Mouse (Mus musculus): Measurements from ENCODE around the gene Fbrs. TPM values are rescaled to one million over a fixed set of nuclear protein-coding genes. Genes with fewer than 3 reads are reported as not detected.
"Not testable (repeated sequence)": the region's sequence is repeated elsewhere in the genome, so short reads cannot be mapped to it uniquely, and the experiment has no call there.

The Fbrs gene
- total RNA-seq, 2 experiments from 2014 or later: 61.5 to 65.4 TPM

DNA sequence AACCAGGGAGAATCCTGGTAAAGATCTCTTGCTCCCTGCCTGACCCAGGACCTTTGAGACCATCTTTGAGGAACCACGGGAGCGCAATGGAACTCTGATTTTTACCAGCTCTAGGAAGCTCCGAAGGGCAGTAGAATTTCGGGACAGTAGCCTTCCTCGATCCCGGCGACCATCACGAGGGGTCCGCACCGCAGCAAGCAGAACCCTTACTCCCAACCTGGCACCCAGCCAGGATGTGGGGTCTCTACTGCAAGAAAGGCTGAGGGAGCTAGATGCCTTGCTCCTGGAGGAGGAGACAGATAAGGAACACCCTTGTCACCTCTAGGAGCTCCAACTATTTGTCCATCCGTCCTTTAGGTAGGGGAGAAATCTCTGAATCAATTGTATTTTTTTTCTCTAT lies 2.7 kb upstream of the Fbrs start:
- DNase-seq: no peak

DNA sequence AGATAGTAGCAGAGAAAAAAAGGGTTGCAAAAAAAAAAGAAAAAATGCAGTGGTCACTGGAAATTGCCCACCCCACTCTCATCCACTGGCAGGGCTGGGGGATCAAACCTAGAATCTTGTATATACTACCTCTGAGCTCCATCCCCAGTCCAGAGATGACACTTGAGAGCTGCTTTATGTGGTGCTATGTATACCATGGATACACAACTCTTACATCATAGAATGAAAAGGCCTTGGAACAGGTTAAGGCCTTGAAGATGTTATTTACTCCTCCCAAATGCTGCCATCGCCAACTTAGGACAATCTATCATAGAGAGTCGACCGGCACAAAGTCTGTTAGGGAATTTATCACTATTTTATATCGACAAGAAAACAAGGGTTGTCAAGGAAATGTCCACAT lies 2.1 kb upstream of the Fbrs start:
- no peak for DNase-seq

DNA sequence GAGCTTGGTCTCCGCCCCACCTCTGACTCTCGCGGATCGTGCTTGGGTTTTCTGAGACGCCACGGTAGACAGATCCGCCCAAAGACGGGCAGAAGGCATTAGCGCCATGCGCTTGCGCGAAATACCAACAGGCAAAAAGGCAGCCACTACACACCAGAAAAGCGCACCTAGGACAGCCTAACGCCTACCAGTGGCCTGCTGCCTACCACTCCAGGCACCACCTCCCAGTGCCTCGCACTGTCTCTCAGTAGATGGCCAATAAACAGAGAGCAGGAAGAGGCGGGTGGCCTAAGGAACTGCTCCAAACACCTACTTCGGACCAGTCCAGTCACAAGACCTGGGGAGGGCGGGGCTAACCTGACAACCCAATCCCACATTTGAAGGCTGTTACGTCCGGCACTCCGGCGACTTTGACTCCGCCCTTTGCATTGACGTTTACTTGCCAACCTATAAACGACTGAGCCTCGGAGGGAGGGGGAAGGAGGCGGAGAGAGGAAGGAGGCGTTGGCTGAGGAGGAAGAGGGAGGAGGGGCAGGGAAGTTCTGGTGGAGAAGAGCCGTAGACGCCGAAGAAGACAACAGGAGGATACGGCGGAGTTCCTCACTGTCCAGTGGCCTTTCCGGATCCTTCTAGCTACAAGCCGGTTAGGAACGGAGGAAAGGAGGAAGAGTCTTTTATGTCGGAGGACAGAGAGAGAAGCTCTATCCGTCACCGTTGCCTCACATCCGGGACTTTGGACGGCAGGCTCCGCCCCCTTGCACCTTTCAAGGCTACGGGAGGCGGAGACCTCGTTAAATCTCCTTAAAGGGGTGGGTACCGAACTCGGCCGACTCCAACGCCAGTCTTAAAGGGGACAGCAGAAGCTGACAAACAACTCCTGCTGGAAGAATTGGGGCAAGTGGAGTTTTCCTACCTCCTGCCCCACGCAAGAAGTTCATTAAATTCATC lies 1.0 kb upstream of the Fbrs start:
- DNase-seq: peak; percentile 98

DNA sequence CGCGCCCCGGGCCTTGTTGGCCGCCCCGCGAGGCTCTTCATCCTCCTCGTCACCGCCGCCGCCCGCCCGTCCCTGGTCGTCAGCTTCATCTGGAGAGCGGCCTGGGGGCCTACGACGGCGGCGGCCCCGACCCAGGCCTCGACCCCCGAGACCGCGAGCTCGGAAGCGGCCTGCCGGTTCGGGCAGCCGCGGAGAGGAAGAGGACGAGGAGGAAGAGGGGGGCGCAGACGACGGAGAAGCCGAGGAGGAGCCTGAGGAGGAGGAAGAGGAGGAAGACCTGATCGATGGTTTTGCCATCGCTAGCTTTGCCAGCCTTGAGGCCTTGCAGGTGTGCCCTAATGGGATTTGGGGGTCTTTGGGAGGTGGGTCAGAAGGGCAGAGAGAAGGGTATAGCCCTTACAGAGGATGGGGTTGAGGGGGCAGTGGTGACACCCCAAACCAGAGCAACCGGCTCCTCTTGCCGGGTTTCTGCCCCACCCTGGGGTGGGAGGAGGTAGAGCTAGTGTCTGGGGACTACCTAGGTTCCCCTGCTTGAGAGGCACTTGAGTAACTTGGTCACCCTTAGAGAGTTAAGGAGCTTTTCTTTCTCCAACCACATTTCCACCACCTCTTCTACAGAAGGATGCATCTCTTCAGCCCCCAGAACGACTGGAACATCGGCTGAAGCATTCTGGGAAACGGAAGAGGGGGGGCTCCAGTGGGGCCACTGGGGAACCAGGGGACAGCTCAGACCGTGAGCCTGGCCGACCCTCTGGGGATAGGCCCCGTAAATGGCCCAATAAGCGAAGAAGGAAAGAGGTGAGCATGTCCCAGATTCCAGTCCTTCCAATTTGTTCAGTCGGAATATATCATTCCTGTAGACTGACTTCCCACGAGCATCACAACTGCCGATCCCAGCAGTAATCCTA lies 573 bp downstream of the Fbrs start:
- DNase-seq: peak in 1 of 2 experiments; percentile 33

DNA sequence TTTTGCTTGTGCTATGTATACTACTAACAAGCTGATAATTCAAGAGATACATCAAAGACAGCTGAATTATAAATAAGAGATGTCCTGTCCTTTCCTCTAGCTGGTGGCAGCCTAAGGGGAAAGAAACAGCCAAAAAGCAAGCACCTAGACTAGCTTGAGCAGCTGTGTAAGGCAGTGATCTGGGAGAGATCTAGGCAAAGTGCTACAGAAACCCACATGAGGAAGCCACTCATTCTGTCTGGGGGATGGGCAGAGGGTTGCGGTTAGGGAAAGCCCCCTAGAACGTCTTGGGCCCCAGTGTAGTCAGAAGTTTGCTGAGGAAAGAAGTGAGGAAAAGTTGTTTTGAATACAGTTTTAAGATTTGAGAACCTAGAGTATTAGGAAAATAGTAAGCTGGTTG lies 1.3 kb downstream of the Fbrs start:
- no peak for DNase-seq

DNA sequence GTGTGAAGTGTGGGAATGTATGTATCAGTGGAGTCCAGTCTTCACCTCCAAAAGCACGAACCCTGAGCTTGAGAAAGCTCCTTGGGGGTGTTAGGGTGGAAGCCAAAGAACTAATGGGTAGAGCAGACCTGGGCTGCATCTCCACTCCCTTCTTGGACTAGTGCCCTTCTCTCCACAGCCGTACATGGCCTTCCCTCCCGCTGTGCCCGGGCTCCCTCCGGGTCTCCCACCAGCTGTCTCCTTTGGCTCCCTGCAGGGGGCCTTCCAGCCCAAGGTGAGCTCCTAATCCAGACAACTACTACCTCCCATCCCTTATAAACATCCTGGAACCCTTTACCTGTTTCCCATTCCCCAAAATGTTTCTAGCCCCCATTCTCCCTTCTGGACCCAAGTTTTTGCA lies 6.4 kb downstream of the Fbrs start:
- no peak for DNase-seq

DNA sequence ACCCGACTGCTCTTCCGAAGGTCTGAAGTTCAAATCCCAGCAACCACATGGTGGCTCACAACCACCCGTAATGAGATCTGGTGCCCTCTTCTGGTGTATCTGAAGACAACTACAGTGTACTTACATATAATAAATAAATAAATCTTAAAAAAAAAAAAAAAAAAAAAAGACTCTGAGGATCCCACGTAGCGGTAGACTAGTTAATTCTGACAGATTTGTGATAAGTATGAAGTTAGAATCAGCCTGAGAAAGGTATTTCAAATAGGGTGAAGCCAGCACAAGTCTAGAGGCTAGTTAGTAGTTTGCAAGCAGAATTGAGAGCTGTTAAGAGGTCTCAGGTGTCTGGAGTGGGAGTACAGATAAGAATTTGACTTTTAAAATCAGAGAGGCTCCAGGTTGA lies 9.4 kb downstream of the Fbrs start:
- DNase-seq: not testable (repeated sequence)

DNA sequence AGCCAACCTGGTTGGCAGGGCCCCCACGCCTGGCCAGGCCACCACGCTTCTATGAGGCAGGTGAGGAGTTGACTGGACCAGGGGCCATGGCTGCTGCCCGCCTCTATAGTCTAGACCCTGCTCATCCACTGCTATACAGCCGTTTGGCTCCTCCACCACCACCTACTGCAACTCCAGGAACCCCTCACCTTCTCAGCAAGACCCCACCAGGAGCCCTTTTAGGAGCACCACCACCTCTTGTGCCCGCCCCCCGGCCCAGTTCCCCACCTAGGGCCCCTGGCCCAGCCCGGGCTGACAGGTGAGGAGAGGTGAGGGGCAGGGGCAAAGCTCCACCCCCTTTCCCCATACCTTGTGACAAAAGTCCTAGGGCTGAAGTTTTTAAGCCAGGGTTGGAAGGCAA lies 11.0 kb downstream of the Fbrs start:
- DNase-seq: no peak

DNA sequence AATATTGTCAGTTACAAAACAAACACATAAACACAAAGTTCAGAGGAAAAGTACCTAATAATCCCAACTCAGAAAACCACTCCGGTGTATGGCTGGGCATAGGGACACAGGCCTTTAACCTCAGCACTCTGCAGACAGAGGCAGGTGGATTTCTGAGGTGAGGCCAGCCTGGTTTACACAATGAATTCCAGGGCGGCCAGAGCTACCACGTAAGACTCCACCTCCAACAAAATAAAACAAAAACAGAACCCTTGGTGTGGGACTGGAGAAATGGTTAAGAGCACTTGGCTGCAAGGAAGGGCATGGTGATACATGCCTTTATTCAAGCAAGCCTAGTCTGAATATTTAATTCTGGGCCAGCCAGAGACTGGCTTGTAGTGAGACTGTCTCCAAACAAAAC lies 12.8 kb downstream of the Fbrs start:
- DNase-seq: no peak

DNA sequence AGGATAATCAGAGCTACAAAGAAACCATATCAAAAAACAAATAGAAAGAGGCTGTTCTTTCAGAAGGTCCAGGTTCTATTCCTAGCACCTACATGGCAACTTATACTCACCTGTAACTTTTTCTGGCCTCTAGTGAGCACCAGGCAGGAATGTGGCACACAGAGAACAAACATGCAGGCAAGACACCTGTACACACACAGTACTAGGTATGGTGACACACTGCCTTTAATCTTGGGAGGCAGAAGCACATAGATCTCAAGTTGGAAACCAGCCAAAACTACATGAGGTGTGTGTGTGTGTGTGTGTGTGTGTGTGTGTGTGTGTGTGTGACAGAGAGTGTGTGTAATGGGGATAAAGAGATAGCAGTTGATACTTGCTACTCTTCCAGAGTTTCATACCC lies 15.6 kb downstream of the Fbrs start:
- DNase-seq: no peak

DNA sequence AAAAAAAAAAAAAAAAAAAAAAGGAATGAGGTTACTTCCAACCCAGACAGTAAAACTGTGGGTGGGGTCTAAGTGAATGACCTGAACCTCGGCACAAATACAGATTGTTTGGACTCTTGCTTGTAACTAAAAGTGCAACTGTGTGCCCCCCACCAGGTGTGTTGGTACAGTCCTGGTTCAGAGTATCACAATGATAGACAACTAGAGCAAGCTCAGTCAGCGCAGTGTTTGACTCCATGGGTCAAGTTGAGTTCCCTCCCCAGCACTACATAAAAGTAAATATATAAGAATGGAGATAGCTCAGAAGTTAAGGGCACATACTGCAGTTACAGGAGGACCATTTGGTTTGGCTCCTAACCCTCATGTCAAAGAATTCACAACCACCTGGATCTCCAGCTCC lies 18.4 kb downstream of the Fbrs start:
- DNase-seq: no peak

DNA sequence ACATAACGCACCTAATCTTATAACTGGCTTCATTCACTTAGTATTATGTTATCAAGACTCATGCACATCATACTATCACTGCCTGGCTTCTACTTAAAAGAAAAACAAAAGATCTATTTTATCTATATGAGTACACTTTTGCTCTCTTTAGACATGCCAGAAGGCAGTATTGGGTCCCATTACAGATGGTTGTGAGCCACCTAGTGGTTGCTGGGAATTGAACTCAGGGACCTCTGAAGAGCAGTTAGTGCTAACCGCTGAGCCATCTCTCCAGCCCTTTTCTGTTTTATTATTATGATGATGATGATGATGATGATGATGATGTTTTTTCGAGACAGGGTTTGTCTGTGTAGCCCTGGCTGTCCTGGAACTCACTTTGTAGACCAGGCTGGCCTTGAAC lies 19.4 kb downstream of the Fbrs start:
- DNase-seq: peak in 1 of 2 experiments; percentile 25

DNA sequence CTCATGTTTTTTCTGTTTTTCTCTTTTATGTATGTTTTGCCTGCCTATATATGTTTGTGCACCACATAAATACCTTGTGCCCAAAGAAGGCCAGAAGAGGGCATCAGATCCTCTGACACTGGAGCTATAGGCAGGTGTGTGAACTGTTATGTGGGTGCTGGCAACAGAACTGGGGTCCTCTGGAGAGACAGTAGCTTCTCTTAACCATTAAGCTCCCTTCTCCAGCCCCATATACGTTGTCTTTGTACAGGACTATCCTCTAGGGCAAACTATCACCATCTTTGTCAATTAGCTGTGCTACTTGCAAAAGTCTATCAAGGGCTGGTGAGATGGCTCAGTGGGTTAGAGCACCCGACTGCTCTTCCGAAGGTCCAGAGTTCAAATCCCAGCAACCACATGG lies 29.3 kb downstream of the Fbrs start:
- no peak for DNase-seq

DNA sequence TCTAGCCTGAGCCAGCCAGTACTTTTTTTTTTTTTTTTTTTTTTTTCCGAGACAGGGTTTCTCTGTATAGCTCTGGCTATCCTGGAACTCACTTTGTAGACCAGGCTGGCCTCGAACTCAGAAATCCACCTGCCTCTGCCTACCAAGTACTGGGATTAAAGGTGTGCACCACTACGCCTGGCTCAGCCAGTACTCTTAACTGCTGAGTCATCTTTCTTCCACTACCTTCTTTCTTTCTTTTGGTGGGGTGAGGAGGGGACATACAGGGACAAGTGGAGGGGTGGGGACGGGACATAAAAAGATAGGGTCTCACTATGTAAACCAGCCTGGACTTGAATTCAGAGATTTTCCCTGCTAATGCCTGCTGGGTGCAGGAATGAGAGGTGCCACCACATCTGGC lies 30.8 kb downstream of the Fbrs start:
- not testable (repeated sequence) for DNase-seq

DNA sequence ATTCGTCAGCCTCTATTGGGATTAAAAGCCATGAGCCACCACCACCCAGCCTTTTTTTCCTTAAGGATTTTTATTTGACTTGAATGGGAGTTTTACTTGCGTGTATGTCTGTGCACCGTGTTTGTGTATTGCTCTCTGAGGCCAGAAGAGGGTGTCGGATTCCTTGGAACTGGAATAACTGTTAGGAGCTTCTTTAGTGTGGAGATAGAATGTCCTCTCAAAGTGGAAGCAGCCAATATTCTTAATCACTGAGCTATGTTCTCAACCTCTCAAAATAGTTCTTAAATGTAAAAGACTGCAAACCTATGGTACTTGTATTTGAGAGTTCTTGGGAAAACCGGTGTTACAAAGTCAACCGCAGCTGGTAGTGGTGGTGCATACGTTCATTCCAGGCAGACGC lies 32.2 kb downstream of the Fbrs start:
- DNase-seq: no peak

DNA sequence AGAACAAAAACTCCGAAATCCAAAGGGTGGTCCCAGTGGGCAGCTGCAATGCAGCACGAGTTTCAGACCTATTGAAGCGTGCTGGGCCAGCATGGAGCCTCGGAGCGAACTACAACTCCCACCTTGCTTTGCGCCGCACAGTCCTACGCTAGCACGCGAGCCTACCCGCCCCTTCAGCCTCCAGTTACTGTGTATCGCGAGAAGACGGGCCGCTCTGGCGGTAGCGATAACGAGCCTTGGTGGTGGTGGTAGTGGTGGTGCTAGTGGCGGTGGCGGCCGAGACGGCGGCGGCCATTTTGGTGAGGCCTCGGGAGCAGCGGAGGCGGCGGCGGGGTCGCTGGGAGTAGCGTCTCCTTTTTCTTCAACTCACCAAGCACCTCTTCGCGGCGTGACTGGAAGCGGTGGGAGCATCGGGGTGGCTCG lies 32.8 kb downstream of the Fbrs start, which contains the start of gene Srcap:
Gene Srcap (plus strand): TSS at position 176 of the 423 bp plus-strand sequence.
- peak; percentile 93 to 94 for DNase-seq

DNA sequence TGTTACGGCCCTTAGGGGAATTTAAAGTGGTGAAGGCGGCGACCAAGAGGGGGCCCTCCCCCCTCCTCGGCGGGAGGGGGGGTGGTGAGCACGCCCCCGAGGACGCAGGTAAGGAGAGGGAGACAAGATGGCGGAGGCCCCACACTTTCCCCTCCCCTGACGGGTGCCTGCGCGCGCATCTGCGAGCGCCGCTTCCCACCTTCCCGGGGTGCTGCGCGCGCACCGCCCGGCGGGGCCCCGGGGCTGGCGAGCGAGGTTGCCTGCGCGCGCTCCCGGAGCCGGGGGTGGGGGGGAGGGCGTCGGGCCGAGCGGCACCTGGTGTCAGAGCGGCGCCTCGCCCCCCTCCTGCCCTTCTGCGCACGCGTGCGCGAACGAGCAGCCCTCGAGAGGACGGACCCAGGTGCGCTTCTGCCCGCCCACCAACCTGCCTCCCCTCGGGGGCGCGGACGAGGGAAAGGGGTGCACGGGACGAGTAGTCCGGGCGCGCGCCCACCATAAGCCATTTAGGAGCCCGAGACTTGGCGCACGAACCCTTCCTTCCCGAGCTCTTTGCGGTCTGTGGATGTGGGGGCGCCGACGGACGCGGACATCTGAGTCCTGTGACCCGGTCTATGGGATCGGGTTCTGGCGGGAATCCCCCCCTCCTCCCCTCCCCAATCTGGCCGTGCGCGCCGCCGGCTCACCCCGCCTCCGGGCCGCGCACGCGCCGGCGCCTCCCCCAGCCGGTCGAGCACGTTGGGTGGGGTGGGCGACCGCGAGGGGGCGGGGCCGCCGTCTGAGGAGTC lies 33.4 kb downstream of the Fbrs start:
- DNase-seq: peak; percentile 86 to 87

DNA sequence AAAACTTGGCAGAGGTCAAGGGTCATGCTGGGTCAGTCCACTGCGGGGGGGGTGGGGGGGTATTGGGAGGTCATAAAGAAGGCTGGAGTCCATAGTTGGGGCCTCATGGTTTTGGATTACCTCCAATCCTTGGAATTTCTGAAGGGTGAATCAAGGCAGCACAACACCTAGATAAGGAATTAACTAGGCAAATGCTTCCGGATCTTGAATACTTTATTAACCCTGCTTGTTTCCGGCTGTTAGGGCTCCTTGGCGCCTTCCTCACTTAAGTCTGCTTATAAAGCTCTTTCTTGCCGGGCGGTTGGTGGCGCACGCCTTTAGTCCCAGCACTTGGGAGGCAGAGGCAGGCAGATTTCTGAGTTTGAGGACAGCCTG lies 34.0 kb downstream of the Fbrs start:
- DNase-seq: peak in 1 of 2 experiments; percentile 16

DNA sequence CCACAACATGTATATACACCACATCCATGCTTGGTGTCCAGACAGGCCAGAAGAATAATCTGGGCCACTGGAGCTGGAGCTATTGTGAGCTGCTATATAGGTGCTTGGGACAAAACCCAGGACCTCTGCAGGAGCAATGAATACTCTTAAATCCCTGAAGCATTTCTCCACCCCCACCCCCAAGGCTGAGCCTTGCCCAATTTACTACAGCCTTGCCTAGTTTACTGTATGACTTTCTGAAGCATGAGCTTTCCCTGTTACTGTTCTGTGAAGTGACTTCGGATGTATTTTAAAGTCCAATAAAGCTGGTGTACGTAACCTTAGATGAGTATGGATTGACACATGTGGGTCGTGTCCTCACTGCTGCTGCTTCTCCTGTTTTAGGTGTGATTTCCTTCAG lies 34.8 kb downstream of the Fbrs start:
- DNase-seq: no peak

DNA sequence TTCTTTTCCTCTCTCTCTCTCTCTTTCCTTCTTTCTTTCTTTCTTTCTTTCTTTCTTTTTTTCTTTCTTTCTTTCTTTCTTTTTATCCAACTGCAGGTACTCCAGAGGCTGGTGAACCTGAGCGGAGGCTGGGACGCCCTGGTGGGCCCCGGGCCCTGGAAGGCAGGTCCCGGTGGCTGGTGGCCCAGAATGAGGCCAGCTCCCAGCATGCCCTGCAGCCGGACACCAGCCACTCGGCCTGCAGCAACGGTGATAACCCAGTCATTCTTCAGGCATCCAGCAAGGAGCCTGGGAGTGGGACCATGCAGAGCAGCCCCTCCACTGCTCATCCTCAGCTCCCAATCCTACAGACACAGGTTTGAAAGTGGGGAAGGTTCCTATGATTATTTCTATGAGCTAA lies 36.8 kb downstream of the Fbrs start:
- no peak for DNase-seq

DNA sequence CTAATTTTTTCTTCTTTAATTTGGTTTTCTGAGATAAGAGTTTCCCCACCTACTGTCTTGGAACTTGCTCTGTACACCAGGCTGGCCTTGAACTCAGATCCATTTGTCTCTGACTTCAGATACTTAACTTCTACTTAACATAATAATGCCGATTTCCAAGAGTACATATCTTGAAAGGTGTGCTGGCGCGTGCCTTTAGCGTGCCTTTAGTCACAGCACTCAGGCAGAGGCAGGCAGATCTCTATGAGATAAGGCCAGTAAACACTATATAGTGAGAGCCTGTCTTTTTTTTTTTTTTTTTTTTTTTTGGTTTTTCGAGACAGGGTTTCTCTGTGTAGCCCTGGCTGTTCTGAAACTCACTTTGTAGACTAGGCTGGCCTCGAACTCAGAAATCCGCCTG lies 37.3 kb downstream of the Fbrs start:
- no peak for DNase-seq

DNA sequence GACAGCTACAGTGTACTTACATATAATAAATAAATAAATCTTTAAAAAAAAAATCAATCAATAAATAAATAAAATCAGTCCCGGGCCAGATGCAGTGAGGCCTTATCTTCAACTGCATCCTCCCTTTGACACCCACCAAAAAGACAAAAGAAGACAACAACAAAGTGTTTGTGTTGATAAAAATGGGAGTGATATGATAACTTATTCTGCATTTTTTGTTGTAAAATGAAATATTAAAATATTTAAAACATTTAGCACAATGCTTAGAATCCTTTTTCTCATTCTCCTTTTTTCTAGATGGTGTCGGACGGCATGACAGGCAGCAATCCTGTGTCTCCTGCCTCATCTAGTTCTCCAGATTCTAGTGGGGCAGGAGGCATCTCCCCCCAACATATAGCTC lies 40.3 kb downstream of the Fbrs start, which contains the start of gene Gm42715:
Gene Gm42715 (plus strand): TSS at position 301 of the 400 bp plus-strand sequence.
- no peak for DNase-seq
